Mouse (Mus musculus): Measurements from ENCODE around the gene Atp8b5.

DNA sequence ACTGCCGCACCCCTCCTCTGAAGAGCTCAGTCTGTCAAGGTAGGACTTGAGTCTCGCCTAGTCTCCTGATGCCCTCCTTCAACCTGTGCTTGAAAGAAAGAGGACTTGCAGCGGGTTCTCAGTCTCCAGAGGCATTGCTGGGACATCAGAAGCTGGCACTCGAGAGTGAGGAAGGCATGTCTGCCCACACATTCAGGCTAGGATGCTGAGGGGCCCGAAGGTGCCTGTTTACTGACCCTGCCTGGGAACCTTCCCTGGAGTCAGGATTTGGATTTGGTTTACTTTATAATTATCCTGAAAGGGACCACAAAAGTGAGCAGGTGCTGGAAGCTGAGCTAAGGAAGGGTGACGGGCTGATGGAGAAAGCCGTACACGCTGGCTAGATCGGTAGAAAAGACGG, 134.5 kb downstream of the Atp8b5 start:
- TF ChIP-seq CTCF (IDR thresholded peaks at IDR 0.05; ENCODE audit: low read depth): no peak
- TF ChIP-seq EP300 (IDR thresholded peaks at IDR 0.05; ENCODE audit: low read depth): no peak

Data from heart, postnatal 0 days (tissue).